Mouse (Mus musculus): ENCODE results near the gene Tescl. TPM values are rescaled to one million over a fixed set of nuclear protein-coding genes. Genes with fewer than 3 reads are reported as not detected.
A peak's percentile ranks its signal among the peaks of the same experiment; 100 is the strongest.

Tescl gene
- polyA plus RNA-seq, 1 experiment from 2014 or later: not detected

- no peak overlapping the region for H3K27ac ChIP-seq
- H3K4me3 ChIP-seq (replicated peaks): no peak overlapping the region
- H3K9me3 ChIP-seq: no peaks in the 10 kb centered on the region
- no peak overlapping the region for H3K9ac ChIP-seq (replicated peaks)
- no peak overlapping the region for H3K4me2 ChIP-seq (replicated peaks)
- no peaks in the 10 kb centered on the region for H3K36me3 ChIP-seq
- 48% methylated on average over 4 of the region's 4 CpGs for WGBS
- ATAC-seq: no peak
- H3K27me3 ChIP-seq: peaks cover 8% of the 10 kb centered on the region; the same call in 1 of the 2 replicates
- no peaks in the 10 kb centered on the region for H3K4me1 ChIP-seq (replicated peaks)
Measured at GRCm38 (mm10) chr7:24357899-24358298, 24.2 kb upstream of the Tescl start.

- no peak overlapping the region for H3K4me3 ChIP-seq (replicated peaks)
- H3K4me1 ChIP-seq (replicated peaks): no peaks in the 10 kb centered on the region
- H3K9me3 ChIP-seq: no peaks in the 10 kb centered on the region
- ATAC-seq: no peak
- H3K9ac ChIP-seq (replicated peaks): no peak overlapping the region
- H3K4me2 ChIP-seq (replicated peaks): no peak overlapping the region
- WGBS: 83% methylated on average over 10 of the region's 10 CpGs
- no peak overlapping the region for H3K27ac ChIP-seq
- H3K36me3 ChIP-seq: no peaks in the 10 kb centered on the region
- peaks cover 13% of the 10 kb centered on the region; the same call in 1 of the 2 replicates for H3K27me3 ChIP-seq
Measured at GRCm38 (mm10) chr7:24356081-24356480, 22.3 kb upstream of the Tescl start.

- 86% methylated on average over 6 of the region's 6 CpGs for WGBS
- no peaks in the 10 kb centered on the region for H3K9me3 ChIP-seq
- no peak for ATAC-seq
Measured at GRCm38 (mm10) chr7:24355646-24356045, 21.9 kb upstream of the Tescl start.

GRCm38 (mm10) chr7:24348896-24349295 lies 15.2 kb upstream of the Tescl start, which contains the start of gene Lypd5:
TSS of gene Lypd5 (plus strand) at chr7:24349196.
- no peak within 1 kb of the TSS for H3K9ac ChIP-seq (replicated peaks)
- H3K4me2 ChIP-seq (replicated peaks): no peak within 1 kb of the TSS
- H3K36me3 ChIP-seq: no peaks in the 10 kb centered on the region
- H3K27ac ChIP-seq: no peak within 1 kb of the TSS
- 48% methylated on average over 6 of the region's 6 CpGs for WGBS
- H3K4me3 ChIP-seq (replicated peaks): no peak within 1 kb of the TSS
- ATAC-seq: no peak
- H3K4me1 ChIP-seq (replicated peaks): no peaks in the 10 kb centered on the region
- peaks cover 13% of the 10 kb centered on the region; the same call in 1 of the 2 replicates for H3K27me3 ChIP-seq
- H3K9me3 ChIP-seq: no peaks in the 10 kb centered on the region

More at GRCm38 (mm10) chr7:24355646-24356045, 21.9 kb upstream of the Tescl start:
- Histone ChIP-seq H3K4me2 (replicated peaks) (no peak overlapping the region), H3K4me1 (replicated peaks) (no peaks in the 10 kb centered on the region), H3K9ac (replicated peaks) (no peak overlapping the region), H3K36me3 (no peaks in the 10 kb centered on the region), H3K27ac (no peak overlapping the region), H3K4me3 (replicated peaks) (no peak overlapping the region), H3K27me3 (peaks cover 13% of the 10 kb centered on the region; the same call in 1 of the 2 replicates)

- Histone ChIP-seq H3K27ac (no peak overlapping the region), H3K4me3 (replicated peaks) (no peak overlapping the region), H3K9me3 (no peaks in the 10 kb centered on the region), H3K4me2 (replicated peaks) (no peak overlapping the region), H3K27me3 (no peaks in the 10 kb centered on the region), H3K4me1 (replicated peaks) (no peaks in the 10 kb centered on the region), H3K9ac (replicated peaks) (no peak overlapping the region), H3K36me3 (no peaks in the 10 kb centered on the region)
- no peak for ATAC-seq
- WGBS: 73% methylated on average over 5 of the region's 5 CpGs
Measured at GRCm38 (mm10) chr7:24346444-24346843, 12.7 kb upstream of the Tescl start.

- H3K9ac ChIP-seq (replicated peaks): no peak overlapping the region
- H3K4me1 ChIP-seq (replicated peaks): no peaks in the 10 kb centered on the region
- no peaks in the 10 kb centered on the region for H3K27me3 ChIP-seq
- no peaks in the 10 kb centered on the region for H3K9me3 ChIP-seq
- H3K4me2 ChIP-seq (replicated peaks): no peak overlapping the region
- 75% methylated on average over 7 of the region's 7 CpGs for WGBS
- no peaks in the 10 kb centered on the region for H3K36me3 ChIP-seq
- H3K4me3 ChIP-seq (replicated peaks): no peak overlapping the region
- no peak overlapping the region for H3K27ac ChIP-seq
- no peak for ATAC-seq
Measured at GRCm38 (mm10) chr7:24343701-24344272, 10.1 kb upstream of the Tescl start.

- Histone ChIP-seq H3K4me3 (replicated peaks) (no peak overlapping the region), H3K4me2 (replicated peaks) (no peak overlapping the region), H3K36me3 (no peaks in the 10 kb centered on the region), H3K9ac (replicated peaks) (no peak overlapping the region), H3K27ac (no peak overlapping the region), H3K4me1 (replicated peaks) (no peaks in the 10 kb centered on the region), H3K9me3 (no peaks in the 10 kb centered on the region), H3K27me3 (peaks cover 15% of the 10 kb centered on the region)
- no peak for ATAC-seq
- 39% methylated on average over 2 of the region's 2 CpGs for WGBS
Measured at GRCm38 (mm10) chr7:24338241-24338640, 4.5 kb upstream of the Tescl start.

GRCm38 (mm10) chr7:24335699-24336309 lies 2.1 kb upstream of the Tescl start:
- Histone ChIP-seq H3K27me3 (peaks cover 20% of the 10 kb centered on the region), H3K9ac (replicated peaks) (no peak overlapping the region), H3K4me2 (replicated peaks) (no peak overlapping the region), H3K27ac (no peak overlapping the region), H3K4me1 (replicated peaks) (no peaks in the 10 kb centered on the region), H3K9me3 (no peaks in the 10 kb centered on the region), H3K36me3 (no peaks in the 10 kb centered on the region), H3K4me3 (replicated peaks) (no peak overlapping the region)
- 12% methylated on average over 5 of the region's 5 CpGs for WGBS
- ATAC-seq: peak; percentile 53; the same call in 1 of the 2 replicates

- Histone ChIP-seq H3K9ac (replicated peaks) (no peak overlapping the region), H3K9me3 (peaks cover 10% of the 10 kb centered on the region), H3K27ac (no peak overlapping the region), H3K4me3 (replicated peaks) (no peak overlapping the region), H3K36me3 (no peaks in the 10 kb centered on the region), H3K4me1 (replicated peaks) (peaks cover 12% of the 10 kb centered on the region), H3K27me3 (peaks cover 3% of the 10 kb centered on the region; the same call in 1 of the 2 replicates), H3K4me2 (replicated peaks) (no peak overlapping the region)
- no peak for ATAC-seq
- 91% methylated on average over 14 of the region's 14 CpGs for WGBS
Measured at GRCm38 (mm10) chr7:24327281-24327975, 6.3 kb downstream of the Tescl start.

- H3K27me3 ChIP-seq: peaks cover 3% of the 10 kb centered on the region; the same call in 1 of the 2 replicates
- no peaks in the 10 kb centered on the region for H3K36me3 ChIP-seq
- ATAC-seq: peak; percentile 76
- WGBS: 36% methylated on average over 20 of the region's 20 CpGs
- H3K4me2 ChIP-seq (replicated peaks): peak overlapping the region; percentile 53
- H3K4me3 ChIP-seq (replicated peaks): peak overlapping the region; percentile 32
- peaks cover 12% of the 10 kb centered on the region for H3K4me1 ChIP-seq (replicated peaks)
- H3K9ac ChIP-seq (replicated peaks): no peak overlapping the region
- peaks cover 10% of the 10 kb centered on the region for H3K9me3 ChIP-seq
- H3K27ac ChIP-seq: no peak overlapping the region
Measured at GRCm38 (mm10) chr7:24326273-24327135, 7.2 kb downstream of the Tescl start.

- peak overlapping the region; percentile 32 for H3K4me3 ChIP-seq (replicated peaks)
- ATAC-seq: peak; percentile 85
- H3K27ac ChIP-seq: no peak overlapping the region
- H3K4me2 ChIP-seq (replicated peaks): peak overlapping the region; percentile 53
- peaks cover 3% of the 10 kb centered on the region; the same call in 1 of the 2 replicates for H3K27me3 ChIP-seq
- H3K9ac ChIP-seq (replicated peaks): peak overlapping the region; percentile 53
- peaks cover 10% of the 10 kb centered on the region for H3K9me3 ChIP-seq
- peaks cover 12% of the 10 kb centered on the region for H3K4me1 ChIP-seq (replicated peaks)
- no peaks in the 10 kb centered on the region for H3K36me3 ChIP-seq
- WGBS: 8% methylated on average over 13 of the region's 13 CpGs
Measured at GRCm38 (mm10) chr7:24325675-24326128, 8.0 kb downstream of the Tescl start.

All from midbrain, embryonic 13.5 days (tissue).